Mouse (Mus musculus) heart, postnatal 10 days (tissue): ENCODE data around the gene Hspa12b. TPM values are rescaled to one million over a fixed set of nuclear protein-coding genes. Genes with fewer than 3 reads are reported as not detected.

Experiments used
- DNase-seq, 2 experiments: peaks; one replicate each; pipeline ENCODE4 v3.0.0; 2021
- intact Hi-C: fragments of 180-260 bp; cut with DNase I; formaldehyde crosslinking; loops from one replicate; pipeline ENCODE4 v1.15.1; 2025
- total RNA-seq, 2 experiments: library from RNA; stranded (reverse); gene quantifications; 2 replicates each; pipeline ENCODE4 v1.2.3; 2021

Gene Hspa12b
- total RNA-seq, 2 experiments from 2014 or later, result 44.1 to 52.4 TPM

- intact Hi-C loops, result no loop called here
- no peak for DNase-seq
These were observed 48.8 kb downstream of the Hspa12b start for GRCm38 (mm10) chr2:131175945-131176309.

DNA sequence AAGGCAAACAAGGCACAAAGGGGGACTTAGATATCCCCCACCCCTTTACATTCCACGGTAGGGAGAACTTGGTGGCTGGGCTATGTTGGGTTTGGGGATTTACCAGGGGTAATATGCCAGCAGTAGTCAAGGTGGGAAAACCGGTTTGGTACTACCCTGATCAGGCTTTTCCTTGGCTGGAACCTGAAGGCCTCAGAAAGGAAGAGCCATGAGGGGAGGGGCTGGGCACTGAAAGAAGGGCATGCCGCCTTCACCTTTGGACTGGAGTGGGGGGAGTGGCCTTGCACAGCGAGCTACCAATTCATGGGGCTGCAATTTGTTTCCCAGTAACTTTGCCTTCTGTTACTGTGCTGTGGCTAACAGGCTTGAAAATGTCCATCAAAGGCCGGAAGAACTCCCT, 49.4 kb downstream of the Hspa12b start:
- DNase-seq, result no peak
- intact Hi-C loops, result no loop called here

DNA sequence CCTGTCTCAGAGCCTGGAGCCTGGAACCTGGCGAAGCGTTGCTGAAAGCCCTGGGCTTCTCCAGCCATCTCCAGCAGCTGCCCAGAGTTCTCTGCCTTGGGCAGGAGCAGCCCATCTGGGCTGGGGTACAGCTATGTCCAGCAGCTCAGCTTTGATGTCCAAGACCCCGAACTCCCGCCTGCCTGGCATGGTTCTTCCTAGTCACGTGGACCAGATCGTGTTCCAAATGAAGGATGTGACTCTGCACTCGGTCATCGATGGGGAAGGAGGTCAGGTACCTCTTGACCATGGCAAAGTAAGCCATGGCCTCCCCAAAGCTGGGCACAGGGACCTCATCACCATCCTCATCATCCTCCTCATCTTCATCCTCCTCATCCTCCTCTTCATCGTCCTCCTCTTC, 50.9 kb downstream of the Hspa12b start:
- DNase-seq, result no peak
- intact Hi-C loops, result loop anchor here (2.0 kb wide), 1 partner anchor 17 kb away; the partner anchor contains the start of gene 1700037H04Rik

- DNase-seq, result peak; percentile 28 to 35
- intact Hi-C loops, result loop anchor here (2.0 kb wide), 1 partner anchor 18 kb away; the partner anchor contains the start of gene 1700037H04Rik
These were observed 51.8 kb downstream of the Hspa12b start for GRCm38 (mm10) chr2:131178828-131179245.

DNA sequence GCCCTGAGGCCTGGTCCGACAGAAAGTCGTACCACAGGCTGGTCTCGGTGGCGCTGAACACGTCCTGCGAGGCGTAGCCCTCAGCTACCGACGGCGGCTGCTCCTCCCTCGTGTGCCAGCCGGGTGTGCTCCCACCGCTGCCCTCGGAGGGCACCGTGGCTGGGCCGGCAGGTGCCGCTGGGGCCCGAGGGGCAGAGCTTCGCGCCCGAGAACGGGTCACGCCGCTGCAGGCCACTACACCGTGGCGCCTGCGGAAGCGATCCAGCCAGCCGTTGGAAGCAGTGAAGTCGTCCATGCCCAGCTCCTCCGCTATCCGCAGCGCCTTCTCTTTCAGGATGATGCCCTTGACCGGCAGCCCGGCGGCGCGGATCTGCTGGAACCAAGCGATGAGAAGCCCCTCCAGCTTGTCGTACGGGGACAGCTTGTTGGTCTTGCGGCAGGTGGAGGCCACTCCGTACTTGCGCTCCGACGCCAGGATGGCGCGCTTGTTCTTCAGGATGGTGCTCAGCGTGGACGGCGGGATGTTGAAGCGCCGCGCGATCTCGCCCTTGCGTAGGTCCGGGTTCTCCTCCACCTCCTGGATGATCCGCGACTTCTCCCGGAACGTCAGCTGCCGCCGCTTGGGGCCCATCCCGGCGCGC, 52.3 kb downstream of the Hspa12b start:
- peak; percentile 71 to 74 for DNase-seq
- intact Hi-C loops, result loop anchor here (2.0 kb wide), 1 partner anchor 19 kb away; the partner anchor contains the start of gene 1700037H04Rik

DNA sequence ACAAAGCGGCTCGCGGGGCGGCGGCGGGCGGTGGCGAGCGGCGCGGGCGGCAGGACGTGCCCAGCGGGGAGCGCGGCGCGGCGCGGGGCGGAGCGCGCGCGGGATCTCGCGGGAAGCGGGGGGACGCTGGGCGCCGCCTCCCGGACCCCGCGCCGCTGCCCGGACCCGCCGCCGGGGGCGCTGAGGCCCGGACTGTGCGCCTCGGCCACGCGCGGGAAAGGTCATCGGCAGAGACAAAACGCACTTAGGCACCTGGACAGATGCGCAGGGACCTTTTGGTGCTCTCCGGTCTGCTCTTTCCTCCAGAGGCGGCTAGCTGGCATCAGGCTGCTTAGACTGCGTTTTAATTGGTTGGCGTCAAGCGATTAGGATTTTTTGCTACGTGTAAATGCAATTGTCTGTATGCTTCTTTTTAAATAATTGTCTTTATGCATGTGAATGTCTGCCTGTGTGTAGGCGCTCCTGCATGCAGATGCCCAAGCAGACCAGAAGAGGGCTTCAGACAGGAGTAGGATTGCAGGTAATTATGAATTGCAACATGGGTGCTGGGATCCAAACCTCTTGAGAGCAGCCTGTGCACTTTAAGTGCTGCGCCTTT, 53.0 kb downstream of the Hspa12b start, which contains the start of gene Cenpb:
Gene Cenpb, minus strand, starts transcription at position 78 of the 598 bp plus-strand sequence.
- peak; percentile 90 for DNase-seq
- intact Hi-C loops, result loop anchor here (2.0 kb wide), 3 partner anchors 19 to 73 kb away; partner anchors contain the start of gene 1700037H04Rik

GRCm38 (mm10) chr2:131186343-131186742, 59.3 kb downstream of the Hspa12b start:
- intact Hi-C loops, result loop anchor here (2.0 to 5.0 kb wide), 2 partner anchors 16 to 231 kb away; no protein-coding TSS in a partner anchor
- DNase-seq, result no peak

GRCm38 (mm10) chr2:131186771-131187601, 59.9 kb downstream of the Hspa12b start, which contains the start of the genes Cdc25b and Spef1:
Gene Cdc25b (plus strand): TSS chr2:131186949.
Gene Spef1 (minus strand): TSS chr2:131187282.
- intact Hi-C loops, result loop anchor here (2.0 to 5.0 kb wide), 2 partner anchors 16 to 230 kb away; no protein-coding TSS in a partner anchor
- DNase-seq, result peak; percentile 88 to 89

DNA sequence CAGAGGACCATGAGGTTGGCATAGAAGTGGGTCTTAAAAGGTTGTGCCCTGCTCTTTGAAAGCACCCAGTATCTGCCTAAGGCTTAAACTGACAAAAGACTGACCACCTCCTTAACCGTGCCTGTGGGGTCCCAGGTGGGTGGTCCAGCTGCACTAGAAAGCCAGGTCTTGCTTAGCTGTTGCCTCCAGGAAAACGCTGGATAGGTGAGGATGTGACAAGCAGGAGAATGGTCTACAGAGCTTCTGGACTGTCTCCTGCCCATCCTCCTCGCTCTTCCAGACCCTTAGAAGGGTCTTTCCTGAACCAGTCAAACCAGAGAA, 60.5 kb downstream of the Hspa12b start:
- intact Hi-C loops, result loop anchor here (2.0 to 5.0 kb wide), 2 partner anchors 15 to 230 kb away; no protein-coding TSS in a partner anchor
- no peak for DNase-seq

DNA sequence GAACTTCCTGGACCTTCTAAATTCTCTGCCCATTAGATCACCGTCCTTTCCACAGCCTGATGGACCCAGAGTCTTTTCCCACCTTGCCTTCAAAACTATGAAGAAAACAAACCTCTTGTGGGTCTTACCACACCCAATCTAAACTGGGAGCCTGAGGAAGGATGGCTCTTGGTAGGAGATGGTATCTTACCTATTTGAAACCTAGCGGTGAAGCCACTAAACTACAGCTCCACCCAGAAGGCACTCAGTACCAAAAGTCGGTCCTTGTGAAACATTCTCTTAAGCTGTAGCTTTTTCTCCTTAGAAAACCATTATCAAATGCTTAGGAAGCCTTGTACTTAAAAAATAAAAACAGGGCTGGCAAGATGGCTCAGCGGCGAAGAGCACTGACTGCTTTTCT, 61.2 kb downstream of the Hspa12b start:
- DNase-seq, result no peak
- intact Hi-C loops, result loop anchor here (5.0 kb wide), 1 partner anchor 229 kb away; no protein-coding TSS in a partner anchor

- no peak for DNase-seq
- intact Hi-C loops, result loop anchor here (5.0 kb wide), 1 partner anchor 228 kb away; no protein-coding TSS in a partner anchor
These were observed 62.6 kb downstream of the Hspa12b start for GRCm38 (mm10) chr2:131189521-131190309.

- intact Hi-C loops, result no loop called here
These were observed 63.4 kb downstream of the Hspa12b start for GRCm38 (mm10) chr2:131190344-131191004.

GRCm38 (mm10) chr2:131191005-131191390, 63.9 kb downstream of the Hspa12b start:
- DNase-seq, result no peak
- intact Hi-C loops, result no loop called here

More at GRCm38 (mm10) chr2:131190344-131191004, 63.4 kb downstream of the Hspa12b start:
- no peak for DNase-seq

Other genes with a start within 250 kb of the Hspa12b start
- 10 to 100 TPM; 74.6 to 86.1 TPM for gene 4930402H24Rik, start 220.9 kb upstream of the Hspa12b start, total RNA-seq
- 10 to 100 TPM; 29.4 to 30.9 TPM for gene Atrn, start 220.8 kb upstream of the Hspa12b start, total RNA-seq
- gene Gfra4, start 84.2 kb upstream of the Hspa12b start, total RNA-seq, result 1 to 10 TPM; 3.8 to 6.8 TPM
- gene Adam33, start 63.5 kb upstream of the Hspa12b start, total RNA-seq, result 1 to 10 TPM in 1 of 2 experiments, under 1 TPM in 1; 0.92 to 1.8 TPM
- gene Siglec1, start 40.5 kb upstream of the Hspa12b start, total RNA-seq, result under 1 TPM; 0.64 to 0.77 TPM
- gene Gm11037, start 6.2 kb downstream of the Hspa12b start, total RNA-seq, result not detected
- 10 to 100 TPM; 17.9 to 21.2 TPM for gene 1700037H04Rik, start 32.8 kb downstream of the Hspa12b start, total RNA-seq
- 10 to 100 TPM; 71.0 to 75.9 TPM for gene Cenpb, start 52.8 kb downstream of the Hspa12b start, total RNA-seq
- 10 to 100 TPM; 12.1 to 14.5 TPM for gene Cdc25b, start 59.7 kb downstream of the Hspa12b start, total RNA-seq
- gene Spef1, start 60.0 kb downstream of the Hspa12b start, total RNA-seq, result 1 to 10 TPM; 6.2 to 7.1 TPM
- gene Ap5s1, start 79.8 kb downstream of the Hspa12b start, total RNA-seq, result 10 to 100 TPM; 39.4 to 44.0 TPM
- gene Mavs, start 106.8 kb downstream of the Hspa12b start, total RNA-seq, result 10 to 100 TPM; 39.6 to 44.6 TPM
- gene Pank2, start 135.2 kb downstream of the Hspa12b start, total RNA-seq, result 10 to 100 TPM; 35.5 to 36.0 TPM
- 1 to 10 TPM; 5.4 to 6.8 TPM for gene Rnf24, start 225.6 kb downstream of the Hspa12b start, total RNA-seq